Comparison of ENCODE assay signal across 8 mouse cellular contexts in genomic region chr8:71477196-71477845, GRCm38 (mm10). TPM values are rescaled to one million over a fixed set of nuclear protein-coding genes. Genes with fewer than 3 reads are reported as not detected.
DNase-seq lines count a peak whose midpoint lies in the region; ATAC-seq and TF ChIP-seq lines count a peak whose summit lies in the region.

No protein-coding gene starts in this region.

- no peak for ATAC-seq in limb, embryonic 13.5 days (ENCODE audit: low FRiP score, low read depth)
- ATAC-seq in neural tube, embryonic 14.5 days (ENCODE audit: low read depth), result no peak

- no peaks in the 10 kb centered on the region for H3K9me3 ChIP-seq in forebrain, embryonic 10.5 days
- no peaks in the 10 kb centered on the region for H3K9me3 ChIP-seq in limb, embryonic 13.5 days
- H3K9me3 ChIP-seq in neural tube, embryonic 14.5 days (ENCODE audit: control insufficient read depth, low read length), result no peaks in the 10 kb centered on the region

- peak overlapping the region; percentile 80; the same call in 1 of the 2 replicates for H3K9ac ChIP-seq in limb, embryonic 13.5 days
- H3K9ac ChIP-seq in neural tube, embryonic 14.5 days (replicated peaks; ENCODE audit: low read depth, low read length), result peak overlapping the region; percentile 66

- H3K27ac ChIP-seq in left cerebral cortex, adult 2 months, result peak overlapping the region; percentile 88
- H3K27ac ChIP-seq in forebrain, embryonic 10.5 days, result peak overlapping the region; percentile 90
- no peak overlapping the region for H3K27ac ChIP-seq in limb, embryonic 13.5 days
- peak overlapping the region; percentile 84; the same call in 1 of the 2 replicates for H3K27ac ChIP-seq in neural tube, embryonic 14.5 days (ENCODE audit: low read depth, low read length)

- peaks cover 42% of the 10 kb centered on the region for H3K27me3 ChIP-seq in forebrain, embryonic 10.5 days (ENCODE audit: poor library complexity, severe bottlenecking)
- no peaks in the 10 kb centered on the region for H3K27me3 ChIP-seq in limb, embryonic 13.5 days
- H3K27me3 ChIP-seq in neural tube, embryonic 14.5 days (ENCODE audit: control insufficient read depth, insufficient read depth, low read length), result no peaks in the 10 kb centered on the region

- H3K36me3 ChIP-seq in forebrain, embryonic 10.5 days (replicated peaks), result peaks cover 77% of the 10 kb centered on the region
- H3K36me3 ChIP-seq in limb, embryonic 13.5 days, result peaks cover 66% of the 10 kb centered on the region
- H3K36me3 ChIP-seq in neural tube, embryonic 14.5 days (ENCODE audit: control insufficient read depth, insufficient read depth, low read length), result peaks cover 48% of the 10 kb centered on the region

- WGBS in forebrain, embryonic 10.5 days, result 38% methylated on average over 14 of the region's 14 CpGs
- 47% methylated on average over 14 of the region's 14 CpGs for WGBS in limb, embryonic 13.5 days
- 39% methylated on average over 14 of the region's 14 CpGs for WGBS in neural tube, embryonic 14.5 days

- peak overlapping the region; percentile 86 for H3K4me2 ChIP-seq in limb, embryonic 13.5 days (replicated peaks)
- peak overlapping the region; percentile 84; the same call in 1 of the 2 replicates for H3K4me2 ChIP-seq in neural tube, embryonic 14.5 days (ENCODE audit: low read depth, low read length)

- no peak for DNase-seq in left cerebral cortex, adult 2 months (ENCODE audit: extremely low spot score in 1 of 2, low spot score in 2 of 2)
- DNase-seq in left cerebral cortex, adult 11 months (ENCODE audit: low spot score), result no peak
- DNase-seq in NIH3T3 (ENCODE audit: low read depth), result peak; percentile 62
- no peak for DNase-seq in forebrain, embryonic 10.5 days (ENCODE audit: extremely low spot score, low spot score)
- no peak for DNase-seq in urinary bladder, adult 18-20 months (ENCODE audit: low spot score in 2 of 2)
- DNase-seq in yolk sac, embryonic 10.5 days (ENCODE audit: low spot score), result no peak

- peak; percentile 50 for TF ChIP-seq CTCF in left cerebral cortex, adult 2 months (IDR thresholded peaks at IDR 0.05)

- intact Hi-C loops in left cerebral cortex, adult 2 months (cut with DNase I), result no loop called here

- H3K4me3 ChIP-seq in left cerebral cortex, adult 2 months, result no peak overlapping the region; the same call in 1 of the 2 replicates
- H3K4me3 ChIP-seq in forebrain, embryonic 10.5 days, result peak overlapping the region; percentile 68
- peak overlapping the region; percentile 65 for H3K4me3 ChIP-seq in limb, embryonic 13.5 days
- H3K4me3 ChIP-seq in neural tube, embryonic 14.5 days (ENCODE audit: low read depth, low read length), result peak overlapping the region; percentile 44

- H3K4me1 ChIP-seq in forebrain, embryonic 10.5 days, result peaks cover 39% of the 10 kb centered on the region
- H3K4me1 ChIP-seq in limb, embryonic 13.5 days, result peaks cover 20% of the 10 kb centered on the region
- peaks cover 11% of the 10 kb centered on the region; the same call in 1 of the 2 replicates for H3K4me1 ChIP-seq in neural tube, embryonic 14.5 days (ENCODE audit: control insufficient read depth, insufficient read depth, low read length)

RNA-seq across cellular contexts. Expression of gene Dda1, which starts 8.3 kb away (rescaled TPM):
- total RNA-seq in left cerebral cortex, adult 2 months (2021), result 10 to 100 TPM; 75.0 to 87.0 TPM
- polyA plus RNA-seq in forebrain, embryonic 10.5 days (2016; fragmentation: Nextera tagmentation; extraction: Ambion mirVana), result 116 and 122 TPM in 2 replicates
- 98.8 and 105 TPM in 2 replicates for polyA plus RNA-seq in limb, embryonic 13.5 days (2015; fragmentation: Nextera tagmentation; extraction: Ambion mirVana)
- 236 and 251 TPM in 2 replicates for polyA plus RNA-seq in neural tube, embryonic 14.5 days (2014; fragmentation: Nextera tagmentation; extraction: Ambion mirVana)

RNA-seq across cellular contexts. Expression of gene Ano8, which starts 8.4 kb away (rescaled TPM):
- total RNA-seq in left cerebral cortex, adult 2 months (2021), result 10 to 100 TPM; 62.5 to 64.0 TPM
- polyA plus RNA-seq in forebrain, embryonic 10.5 days (2016; fragmentation: Nextera tagmentation; extraction: Ambion mirVana), result 1.8 TPM in 2 replicates
- polyA plus RNA-seq in limb, embryonic 13.5 days (2015; fragmentation: Nextera tagmentation; extraction: Ambion mirVana), result 1.5 and 1.7 TPM in 2 replicates
- 6.9 and 8.4 TPM in 2 replicates for polyA plus RNA-seq in neural tube, embryonic 14.5 days (2014; fragmentation: Nextera tagmentation; extraction: Ambion mirVana)

RNA-seq across cellular contexts. Expression of gene Gtpbp3, which starts 10.6 kb away (rescaled TPM):
- 10 to 100 TPM; 33.0 to 37.4 TPM for total RNA-seq in left cerebral cortex, adult 2 months (2021)
- 21.3 and 22.3 TPM in 2 replicates for polyA plus RNA-seq in forebrain, embryonic 10.5 days (2016; fragmentation: Nextera tagmentation; extraction: Ambion mirVana)
- polyA plus RNA-seq in limb, embryonic 13.5 days (2015; fragmentation: Nextera tagmentation; extraction: Ambion mirVana), result 23.6 and 25.0 TPM in 2 replicates
- polyA plus RNA-seq in neural tube, embryonic 14.5 days (2014; fragmentation: Nextera tagmentation; extraction: Ambion mirVana), result 5.5 and 5.9 TPM in 2 replicates

RNA-seq across cellular contexts. Expression of gene Mrpl34, which starts 12.6 kb away (rescaled TPM):
- total RNA-seq in left cerebral cortex, adult 2 months (2021), result 10 to 100 TPM; 49.2 to 57.1 TPM
- 218 and 226 TPM in 2 replicates for polyA plus RNA-seq in forebrain, embryonic 10.5 days (2016; fragmentation: Nextera tagmentation; extraction: Ambion mirVana)
- polyA plus RNA-seq in limb, embryonic 13.5 days (2015; fragmentation: Nextera tagmentation; extraction: Ambion mirVana), result 151 and 152 TPM in 2 replicates
- 186 and 189 TPM in 2 replicates for polyA plus RNA-seq in neural tube, embryonic 14.5 days (2014; fragmentation: Nextera tagmentation; extraction: Ambion mirVana)

RNA-seq across cellular contexts. Expression of gene Abhd8, which starts 13.9 kb away (rescaled TPM):
- 100 to 1,000 TPM; 302 to 335 TPM for total RNA-seq in left cerebral cortex, adult 2 months (2021)
- polyA plus RNA-seq in forebrain, embryonic 10.5 days (2016; fragmentation: Nextera tagmentation; extraction: Ambion mirVana), result 67.6 and 68.2 TPM in 2 replicates
- polyA plus RNA-seq in limb, embryonic 13.5 days (2015; fragmentation: Nextera tagmentation; extraction: Ambion mirVana), result 75.2 and 75.7 TPM in 2 replicates
- 101 and 104 TPM in 2 replicates for polyA plus RNA-seq in neural tube, embryonic 14.5 days (2014; fragmentation: Nextera tagmentation; extraction: Ambion mirVana)
